In genomic region chr1:133650288-133651055, GRCm38 (mm10) we compare ENCODE assay signal across 19 mouse cellular contexts. TPM values are rescaled to one million over a fixed set of nuclear protein-coding genes. Genes with fewer than 3 reads are reported as not detected.
"Had no signal": no experiment of that assay in that cellular context is flagged by ENCODE, and none has a peak within 500 bp of the region (broad histone marks: within the 10 kb centered on the region; RNA-seq: fewer than 3 reads in every experiment).

No protein-coding gene starts in this region.

- H3K9ac ChIP-seq: limb, embryonic 12.5 days; liver, postnatal 0 days; lung, embryonic 15.5 days; neural tube, embryonic 13.5 days; stomach, embryonic 15.5 days had no signal

- H3K27me3 ChIP-seq: limb, embryonic 12.5 days; lung, embryonic 15.5 days; megakaryocyte, embryonic 14.5 days; neural tube, embryonic 13.5 days; stomach, embryonic 15.5 days had no signal

- H3K4me1 ChIP-seq: limb, embryonic 12.5 days; stomach, embryonic 15.5 days had no signal

- H3K4me2 ChIP-seq: limb, embryonic 12.5 days; lung, embryonic 15.5 days; midbrain, embryonic 11.5 days; neural tube, embryonic 13.5 days; stomach, embryonic 15.5 days had no signal

- ATAC-seq: liver, postnatal 0 days; midbrain, embryonic 16.5 days had no signal

- H3K27ac ChIP-seq: layer of hippocampus, adult 2 months; limb, embryonic 12.5 days; lung, embryonic 15.5 days; macrophage; neural tube, embryonic 13.5 days; stomach, embryonic 15.5 days had no signal

- H3K9me3 ChIP-seq: limb, embryonic 12.5 days; lung, embryonic 15.5 days; megakaryocyte, embryonic 14.5 days; neural tube, embryonic 13.5 days; stomach, embryonic 15.5 days had no signal

- DNase-seq: kidney, adult 9 months; kidney, postnatal 10 days; kidney, postnatal 4 days; liver; liver, postnatal 0 days; lung, postnatal 14 days; retina, postnatal 1 day; right cerebral cortex, postnatal 4 days; thymus, adult 2 months; thymus, postnatal 25 days had no signal

- H3K4me3 ChIP-seq: layer of hippocampus, adult 2 months; limb, embryonic 12.5 days; lung, embryonic 15.5 days; megakaryocyte, embryonic 14.5 days; neural tube, embryonic 13.5 days; stomach, embryonic 15.5 days had no signal

RNA-seq across cellular contexts. Expression of gene Zbed6, which starts 10.2 kb away (rescaled TPM):
- polyA plus RNA-seq: limb, embryonic 12.5 days; lung, embryonic 15.5 days; midbrain, embryonic 11.5 days; midbrain, embryonic 16.5 days; neural tube, embryonic 13.5 days; stomach, embryonic 15.5 days had no signal

RNA-seq across cellular contexts. Expression of gene Lax1, which starts 39.4 kb away (rescaled TPM):
- polyA plus RNA-seq: macrophage had no signal
